Mouse (Mus musculus) small intestine, adult 2 months (tissue): ENCODE measurements around the gene Hist1h4f.
"Not testable (repeated sequence)": the region's sequence is repeated elsewhere in the genome, so short reads cannot be mapped to it uniquely, and the experiment has no call there.

Experiments used
- CTCF ChIP-seq: fragments of 200-500 bp; IDR thresholded peaks from 2 replicates; pipeline ENCODE4 v1.5.1; 2012; ENCODE audit warnings: low read depth, mild to moderate bottlenecking, control low read depth, inconsistent platforms, low read length, moderate library complexity, mixed read lengths; ENCODE audit not compliant: insufficient replicate concordance, insufficient read length; ENCODE audit errors: extremely low read depth
- POLR2A ChIP-seq: fragments of 200-500 bp; IDR thresholded peaks from 2 replicates; pipeline ENCODE4 v1.6.1; 2012; ENCODE audit warnings: low read depth, mild to moderate bottlenecking, control low read depth, inconsistent platforms, low read length, moderate library complexity

- TF ChIP-seq CTCF, POLR2A: not testable (repeated sequence)
Observed at GRCm38 (mm10) chr13:23574546-23575170, 23.2 kb upstream of the Hist1h4f start.
